Mouse (Mus musculus): ENCODE measurements around the gene Sh3gl3.

DNA sequence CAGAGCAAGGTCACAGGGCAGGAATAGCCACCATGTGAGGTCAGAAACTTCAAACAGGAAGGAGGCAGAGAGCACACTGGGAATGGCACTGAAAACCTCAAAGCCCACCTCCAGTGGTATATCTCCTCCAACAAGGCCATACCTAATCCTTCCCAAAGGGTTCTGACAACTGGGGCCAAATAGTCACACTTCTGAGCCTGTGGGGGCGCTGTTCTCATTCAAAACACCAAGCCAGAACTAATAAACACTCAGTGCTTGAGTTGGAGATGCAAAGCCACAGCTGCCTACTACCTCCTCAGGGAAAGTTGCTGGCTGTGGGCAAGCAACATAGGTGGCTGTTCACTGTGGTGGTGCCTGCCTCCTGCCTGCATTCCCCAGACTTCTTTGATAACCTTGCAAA, 96.3 kb downstream of the Sh3gl3 start:
- peak; percentile 47; the same call in 1 of the 2 replicates for TF ChIP-seq CTCF (IDR thresholded peaks at IDR 0.05; ENCODE audit: borderline replicate concordance, extremely low read depth, insufficient read depth, insufficient read length)
- no peak for TF ChIP-seq POLR2A (IDR thresholded peaks at IDR 0.05; ENCODE audit: borderline replicate concordance, extremely low read depth, insufficient read depth, insufficient read length, poor library complexity, severe bottlenecking)

Measured in brain, embryonic 14.5 days (tissue).